Mouse (Mus musculus) c-Kit-positive CD71-positive TER-119-negative erythroid progenitor cells, embryonic 14.5 days (primary cell): ENCODE data around the gene Acsl5.

Experiments used
- DNase-seq: peaks from one replicate; pipeline ENCODE4 v3.0.0-alpha.2; 2013; ENCODE audit warnings: low read depth

Acsl5 gene

DNA sequence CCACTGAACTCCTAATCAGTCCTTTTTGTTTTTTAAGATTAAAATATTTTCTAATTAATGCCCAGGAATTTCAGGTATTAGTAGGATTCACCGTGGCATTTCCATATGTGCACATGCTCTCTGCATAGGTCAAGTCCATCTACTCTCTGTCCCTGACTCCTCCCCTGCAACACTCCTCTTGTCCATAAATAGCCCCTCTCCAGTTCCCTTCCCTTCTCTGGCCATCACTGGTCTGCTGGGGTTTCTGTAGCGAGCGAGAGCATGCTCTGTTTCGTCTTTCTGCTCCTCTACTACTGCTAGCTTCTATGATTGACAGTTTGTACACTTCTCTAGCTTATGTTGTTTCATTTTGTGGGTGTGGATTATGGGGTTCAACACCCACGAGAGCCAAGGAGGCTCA, 80.0 kb downstream of the Acsl5 start:
- no peak for DNase-seq

DNA sequence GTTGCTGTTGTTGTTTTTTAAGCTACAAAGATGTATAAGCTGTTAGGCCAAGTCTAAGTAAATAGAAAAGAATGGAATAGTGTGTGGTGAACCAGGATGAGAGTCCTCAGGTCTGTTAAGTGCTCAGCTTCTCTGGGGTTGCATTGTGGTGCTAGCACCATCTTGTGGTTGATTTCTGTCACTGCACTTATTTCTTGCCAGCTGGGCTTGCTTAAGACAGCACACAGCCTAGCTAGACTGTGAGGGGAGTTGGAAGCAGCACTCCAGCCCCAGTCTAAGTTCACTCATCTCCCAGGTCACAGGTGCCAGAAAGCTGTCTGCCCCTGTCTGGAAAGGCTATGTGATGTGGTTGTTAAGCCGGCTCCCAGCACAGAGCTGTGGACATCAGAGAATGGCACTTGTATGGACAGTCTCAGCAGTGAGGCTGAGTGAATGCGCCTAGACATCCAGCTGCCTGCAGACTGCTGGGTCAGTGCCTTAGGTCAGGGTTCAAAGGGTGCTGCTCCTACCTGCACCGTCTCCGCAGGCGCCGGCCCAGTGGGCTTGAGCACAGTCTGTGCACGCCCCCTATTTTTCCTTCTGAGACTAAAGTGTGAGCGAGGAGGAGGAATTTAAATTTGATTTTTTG, 81.0 kb downstream of the Acsl5 start:
- peak; percentile 75 for DNase-seq

- DNase-seq: no peak
These were observed 84.1 kb downstream of the Acsl5 start for GRCm38 (mm10) chr19:55335881-55336280.

DNA sequence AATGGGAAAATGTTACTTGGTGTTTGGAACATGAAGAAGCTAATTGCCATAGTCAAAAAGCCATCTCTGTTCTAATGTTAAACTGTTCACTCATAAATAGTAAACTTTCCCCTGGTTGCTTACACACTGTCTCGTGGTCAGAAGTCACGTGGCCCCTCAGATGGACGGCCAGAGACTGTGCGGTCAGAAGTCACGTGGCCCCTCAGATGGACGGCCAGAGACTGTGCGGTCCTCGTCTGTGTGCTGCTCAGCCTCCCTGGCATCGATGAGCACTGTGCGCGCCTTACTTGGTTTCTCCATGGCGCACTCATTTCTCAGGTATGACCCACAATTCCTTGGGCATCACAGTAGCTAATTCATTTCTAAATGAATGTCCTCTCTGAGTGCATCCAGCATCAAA, 84.7 kb downstream of the Acsl5 start:
- DNase-seq: no peak

- DNase-seq: no peak
These were observed 85.3 kb downstream of the Acsl5 start for GRCm38 (mm10) chr19:55337066-55337465.

DNA sequence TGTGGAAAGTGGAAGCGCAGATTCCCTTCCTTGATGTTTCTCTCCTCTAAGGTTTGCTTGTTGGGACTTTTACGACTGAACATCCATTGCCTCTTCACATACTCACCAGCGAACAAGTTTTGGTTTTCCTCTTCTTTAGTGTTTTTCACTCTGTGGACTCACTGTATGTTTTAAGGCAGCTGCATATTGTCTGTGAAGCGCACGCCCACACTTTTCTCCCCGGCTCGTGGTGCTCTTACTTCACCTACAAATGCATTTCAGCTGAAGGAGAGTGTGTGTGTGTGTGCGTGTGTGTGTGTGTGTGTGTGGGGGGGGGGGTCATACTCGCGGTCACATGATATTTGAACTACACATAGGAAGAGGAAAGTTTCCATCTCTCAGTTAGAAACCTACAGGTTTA, 85.9 kb downstream of the Acsl5 start:
- no peak for DNase-seq

DNA sequence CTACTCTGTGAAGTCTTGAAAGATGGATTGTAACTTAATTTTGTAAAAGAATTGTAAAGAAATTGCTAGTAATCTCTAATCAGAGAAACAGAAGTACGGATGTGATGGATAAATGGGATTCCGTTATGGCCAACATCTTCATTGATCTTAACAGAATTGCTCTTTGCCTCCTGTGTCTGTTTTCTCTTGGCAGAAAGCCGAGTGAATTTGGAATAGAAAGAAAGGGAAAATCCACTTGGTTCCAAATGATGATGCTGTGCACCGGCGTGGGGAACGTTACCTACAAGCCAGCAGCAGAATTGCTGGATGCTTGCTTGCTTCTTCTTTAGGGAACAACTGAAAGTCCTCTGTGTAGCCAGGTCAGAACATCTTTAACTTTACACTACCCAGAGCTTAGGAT, 88.8 kb downstream of the Acsl5 start:
- no peak for DNase-seq

DNA sequence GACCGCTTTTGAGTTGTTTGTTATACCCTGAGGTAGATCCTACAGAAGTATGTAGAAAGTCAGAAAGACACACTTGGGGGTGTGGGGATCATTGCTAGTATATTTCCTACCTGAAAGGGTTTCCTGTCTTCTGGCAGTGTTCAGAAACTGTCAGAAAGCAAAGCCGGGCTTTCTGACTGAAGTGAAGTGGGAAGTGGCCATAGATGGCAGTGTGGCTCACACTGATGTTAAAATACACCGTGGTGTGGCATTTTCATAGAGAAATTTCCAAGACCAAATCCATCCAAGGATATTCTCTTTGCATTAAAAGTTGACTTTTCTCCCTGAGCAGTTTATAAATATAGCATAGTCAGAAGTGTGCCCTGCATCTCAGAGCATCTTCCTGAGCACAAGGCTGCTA, 89.6 kb downstream of the Acsl5 start:
- DNase-seq: peak; percentile 25

DNA sequence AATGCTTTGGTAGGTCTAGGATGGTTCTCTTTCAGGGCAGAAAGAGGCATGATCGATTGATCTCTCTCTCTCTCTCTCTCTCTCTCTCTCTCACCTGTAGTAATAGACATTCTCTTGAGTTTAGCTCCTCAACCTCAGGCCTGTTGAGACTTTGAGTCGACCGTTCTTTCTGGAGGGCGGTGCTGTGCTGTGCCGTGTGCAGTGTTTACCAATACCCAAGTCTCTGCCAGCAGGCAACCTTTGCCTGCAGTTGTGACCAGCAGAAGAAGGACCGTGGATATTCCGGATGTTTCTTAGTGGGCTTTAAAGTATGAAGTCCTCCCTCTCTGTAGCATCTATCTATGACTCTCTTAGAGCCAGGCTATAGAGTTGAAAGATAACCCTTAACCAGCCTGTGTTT, 90.7 kb downstream of the Acsl5 start:
- DNase-seq: no peak

GRCm38 (mm10) chr19:55343274-55343673, 91.5 kb downstream of the Acsl5 start:
- no peak for DNase-seq
